Mouse (Mus musculus): Measurements from ENCODE around the gene Cdipt. TPM values are rescaled to one million over a fixed set of nuclear protein-coding genes. Genes with fewer than 3 reads are reported as not detected.

The Cdipt gene
- total RNA-seq, 4 experiments from 2014 or later: 27.4 to 34.9 (median 33.3) TPM

DNA sequence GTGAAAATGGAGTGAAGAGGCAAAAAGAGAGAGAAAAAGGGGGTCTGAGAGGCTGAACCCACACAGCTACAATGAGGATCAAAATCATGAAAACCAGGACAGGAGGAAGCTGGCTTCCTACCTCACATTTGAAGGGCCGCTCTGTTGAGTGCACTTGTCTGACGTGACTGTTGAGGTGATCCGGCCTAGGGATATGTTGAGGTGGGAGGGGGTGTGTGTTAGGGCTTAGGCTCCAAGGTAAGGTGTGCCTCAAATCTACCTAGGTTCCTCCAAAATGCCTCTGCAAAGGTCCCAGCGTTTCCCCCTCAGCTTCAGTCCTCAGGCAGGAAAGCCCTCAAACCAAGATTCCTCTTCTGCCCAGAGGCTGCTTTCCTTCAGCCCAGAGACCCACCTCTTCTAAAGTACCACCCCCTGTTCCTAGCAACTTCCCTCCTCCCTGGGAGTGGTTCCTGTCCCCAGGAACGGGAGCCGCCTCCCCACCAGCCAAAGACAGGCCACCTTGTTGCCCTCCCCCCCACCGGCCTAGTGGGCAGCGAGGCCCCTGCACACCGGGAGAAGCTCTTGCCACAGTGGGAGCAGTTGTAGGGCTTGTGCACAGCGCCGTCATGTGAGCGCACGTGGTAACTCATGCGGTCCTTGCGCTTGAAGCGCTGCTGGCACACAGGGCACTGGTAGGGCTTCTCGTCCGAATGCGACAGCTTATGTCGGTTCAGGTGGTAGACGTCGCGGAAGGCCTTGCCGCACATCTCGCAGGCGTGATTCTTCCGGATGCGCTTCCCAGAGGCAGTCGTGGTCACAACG, 49.2 kb downstream of the Cdipt start:
- DNase-seq (ENCODE audit: low spot score in 2 of 2): peak; percentile 49 to 70

DNA sequence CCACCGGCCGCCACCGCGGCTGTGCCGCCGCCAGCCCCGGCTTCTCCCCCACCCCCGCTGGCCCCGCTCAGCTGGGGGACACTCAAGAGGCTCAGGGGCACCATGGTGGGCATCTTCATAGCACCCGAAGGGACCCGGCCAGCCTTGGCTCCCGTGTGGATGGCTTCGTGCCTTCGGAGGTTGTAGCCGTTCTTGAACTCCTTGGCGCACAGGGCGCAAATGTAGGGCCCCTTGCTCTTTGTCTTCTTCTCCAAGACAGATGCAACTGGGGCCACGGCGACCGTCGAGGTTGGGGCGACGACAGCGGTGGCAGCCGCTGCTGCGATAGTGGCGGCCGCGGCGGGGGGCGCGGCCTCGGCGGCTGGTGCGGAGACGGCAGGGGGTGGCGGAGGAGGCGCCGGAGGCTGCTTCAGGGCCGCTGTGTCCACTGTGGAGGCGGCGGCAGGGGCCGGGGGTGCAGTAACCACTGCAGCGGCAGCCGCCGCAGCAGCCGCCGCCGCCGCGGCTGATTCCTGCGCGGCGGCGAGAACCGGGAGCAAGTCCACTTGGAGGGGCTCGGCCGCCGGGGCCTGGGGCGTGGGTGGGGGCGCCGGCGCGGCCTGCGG, 49.9 kb downstream of the Cdipt start:
- no peak for DNase-seq (ENCODE audit: low spot score in 2 of 2)

- peak; percentile 50 to 62 for DNase-seq (ENCODE audit: low spot score in 2 of 2)
Measured at GRCm38 (mm10) chr7:127026161-127026600, 50.5 kb downstream of the Cdipt start.

DNA sequence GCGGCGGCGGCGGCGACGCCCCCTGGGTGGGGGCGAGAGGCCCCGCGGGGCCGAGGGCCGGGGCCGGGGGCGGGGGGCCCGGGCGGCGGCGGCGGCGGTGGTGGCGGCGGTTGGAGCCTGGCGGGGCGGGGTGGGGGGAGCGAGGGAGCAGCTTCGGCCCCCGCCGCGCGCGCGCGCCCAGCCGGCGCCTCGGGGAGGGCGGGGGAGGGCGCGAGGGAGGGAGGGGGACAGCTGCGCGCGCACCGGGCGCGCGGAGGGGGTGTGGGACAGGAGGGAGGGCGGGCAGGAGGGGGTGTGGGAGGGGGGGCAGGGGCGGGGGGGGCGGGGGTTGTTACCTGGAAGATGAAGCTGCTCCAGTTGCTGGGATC, 50.9 kb downstream of the Cdipt start:
- DNase-seq (ENCODE audit: low spot score in 2 of 2): no peak

GRCm38 (mm10) chr7:127026984-127027726, 51.4 kb downstream of the Cdipt start, which contains the start of gene Maz:
Maz (minus strand) TSS chr7:127027037.
- peak; percentile 99 for DNase-seq (ENCODE audit: low spot score in 2 of 2)

DNA sequence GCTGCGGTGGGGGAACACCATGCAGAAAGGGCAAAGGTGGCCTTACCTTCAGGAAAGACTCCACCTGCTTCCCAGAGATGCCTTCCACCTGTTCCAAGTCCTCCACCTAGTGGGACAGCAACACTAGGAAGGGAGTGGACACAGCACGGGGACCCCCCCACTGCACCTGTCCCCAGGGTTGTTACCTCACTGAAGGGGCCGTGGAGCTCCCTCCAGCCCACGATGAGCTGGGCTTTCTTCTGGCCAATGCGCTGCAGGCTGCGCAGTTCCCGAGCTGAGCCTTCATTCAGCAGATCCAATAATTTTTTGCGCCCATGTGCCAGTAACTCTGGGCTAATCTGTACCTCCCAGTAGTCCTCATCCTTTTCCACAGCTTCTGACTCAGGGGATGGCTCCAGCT, 52.2 kb downstream of the Cdipt start:
- no peak for DNase-seq (ENCODE audit: low spot score in 2 of 2)

Other genes with a start within 250 kb of the Cdipt start
- gene Mapk3, start 216.3 kb upstream of the Cdipt start, total RNA-seq (2022): 10 to 100 TPM; 16.2 to 20.6 (median 18.6) TPM
- under 1 TPM in 1 of 4 experiments, not detected in 3; 0.88 TPM for gene Gdpd3, start 209.6 kb upstream of the Cdipt start, total RNA-seq (2022)
- 100 to 1,000 TPM in 1 of 4 experiments, 10 to 100 TPM in 3; 91.2 to 105 (median 95.6) TPM for gene Ypel3, start 199.0 kb upstream of the Cdipt start, total RNA-seq (2022)
- under 1 TPM; 0.17 to 0.48 (median 0.40) TPM for gene Tbx6, start 194.4 kb upstream of the Cdipt start, total RNA-seq (2022)
- 10 to 100 TPM; 23.1 to 26.0 (median 24.8) TPM for gene Ppp4c, start 183.4 kb upstream of the Cdipt start, total RNA-seq (2022)
- 10 to 100 TPM; 49.5 to 78.2 (median 66.4) TPM for gene Fam57b, start 178.2 kb upstream of the Cdipt start, total RNA-seq (2022)
- gene 4930451I11Rik, start 144.3 kb upstream of the Cdipt start, total RNA-seq (2022): not detected
- not detected for gene Doc2a, start 128.5 kb upstream of the Cdipt start, total RNA-seq (2022)
- 1 to 10 TPM; 4.1 to 9.6 (median 5.1) TPM for gene Hirip3, start 113.9 kb upstream of the Cdipt start, total RNA-seq (2022)
- 10 to 100 TPM in 3 of 4 experiments, 1 to 10 TPM in 1; 10.0 to 11.1 (median 10.5) TPM for gene Ino80e, start 113.5 kb upstream of the Cdipt start, total RNA-seq (2022)
- gene Taok2, start 91.2 kb upstream of the Cdipt start, total RNA-seq (2022): 10 to 100 TPM; 18.6 to 20.9 (median 20.0) TPM
- gene Tmem219, start 53.0 kb upstream of the Cdipt start, total RNA-seq (2022): 10 to 100 TPM in 3 of 4 experiments, 1 to 10 TPM in 1; 9.3 to 13.4 (median 12.0) TPM
- gene Kctd13, start 47.0 kb upstream of the Cdipt start, total RNA-seq (2022): 1 to 10 TPM; 1.2 to 4.0 (median 2.7) TPM
- gene Asphd1, start 26.3 kb upstream of the Cdipt start, total RNA-seq (2022): not detected
- 1 to 10 TPM in 1 of 4 experiments, under 1 TPM in 3; 0.19 to 1.1 (median 0.51) TPM for gene Sez6l2, start 25.4 kb upstream of the Cdipt start, total RNA-seq (2022)
- gene Cdiptos, start 184 bp downstream of the Cdipt start, total RNA-seq (2022): under 1 TPM in 1 of 4 experiments, not detected in 3; 0.24 TPM
- gene Mvp, start 38.7 kb downstream of the Cdipt start, total RNA-seq (2022): 10 to 100 TPM; 26.7 to 48.3 (median 34.8) TPM
- gene Pagr1b, start 40.6 kb downstream of the Cdipt start, total RNA-seq (2022): under 1 TPM in 1 of 4 experiments, not detected in 3; 0.67 TPM
- gene Pagr1a, start 41.4 kb downstream of the Cdipt start, total RNA-seq (2022): 10 to 100 TPM in 1 of 4 experiments, 1 to 10 TPM in 3; 1.3 to 17.6 (median 5.2) TPM
- 10 to 100 TPM in 3 of 4 experiments, 1 to 10 TPM in 1; 4.0 to 20.7 (median 14.7) TPM for gene Gm42742, start 45.2 kb downstream of the Cdipt start, total RNA-seq (2022)
- under 1 TPM in 3 of 4 experiments, not detected in 1; 0.31 to 0.72 (median 0.65) TPM for gene Prrt2, start 45.3 kb downstream of the Cdipt start, total RNA-seq (2022)
- 10 to 100 TPM; 67.1 to 73.4 (median 72.5) TPM for gene Maz, start 51.1 kb downstream of the Cdipt start, total RNA-seq (2022)
- gene Kif22, start 66.6 kb downstream of the Cdipt start, total RNA-seq (2022): 1 to 10 TPM in 1 of 4 experiments, under 1 TPM in 1, not detected in 2; 0.82 to 1.8 TPM
- gene Zg16, start 111.4 kb downstream of the Cdipt start, total RNA-seq (2022): not detected
- under 1 TPM; 0.12 to 0.74 (median 0.25) TPM for gene AI467606, start 115.4 kb downstream of the Cdipt start, total RNA-seq (2022)
- under 1 TPM in 3 of 4 experiments, not detected in 1; 0.18 to 0.29 (median 0.27) TPM for gene Qprt, start 146.3 kb downstream of the Cdipt start, total RNA-seq (2022)
- gene Spn, start 161.9 kb downstream of the Cdipt start, total RNA-seq (2022): under 1 TPM in 3 of 4 experiments, not detected in 1; 0.07 to 0.13 (median 0.13) TPM
- gene Cd2bp2, start 220.1 kb downstream of the Cdipt start, total RNA-seq (2022): 10 to 100 TPM; 25.2 to 35.0 (median 32.7) TPM
- 10 to 100 TPM; 29.1 to 34.3 (median 32.1) TPM for gene Tbc1d10b, start 232.6 kb downstream of the Cdipt start, total RNA-seq (2022)
- over 10,000 TPM; 27,006 to 32,685 (median 27,393) TPM for gene Mylpf, start 233.0 kb downstream of the Cdipt start, total RNA-seq (2022)